In genomic region chr9:45090811-45091210, GRCm38 (mm10) we compare ENCODE assay signal across 25 mouse cellular contexts. TPM values are rescaled to one million over a fixed set of nuclear protein-coding genes. Genes with fewer than 3 reads are reported as not detected.
DNase-seq lines count a peak whose midpoint lies in the region; ATAC-seq and TF ChIP-seq lines count a peak whose summit lies in the region.
"Had no signal": no experiment of that assay in that cellular context is flagged by ENCODE, and none has a peak within 500 bp of the region (broad histone marks: within the 10 kb centered on the region; RNA-seq: fewer than 3 reads in every experiment).

No protein-coding gene starts in this region.

- H3K27ac ChIP-seq in intestine, postnatal 0 days (ENCODE audit: low read depth, low read length) = no peak overlapping the region
- H3K27ac ChIP-seq in intestine, embryonic 16.5 days (ENCODE audit: low read length) = no peak overlapping the region
- H3K27ac ChIP-seq in lung, postnatal 0 days (ENCODE audit: low read length) = no peak overlapping the region
- no peak overlapping the region for H3K27ac ChIP-seq in small intestine, adult 2 months (ENCODE audit: insufficient read depth, low read depth, low read length)
- H3K27ac ChIP-seq: embryonic facial prominence, embryonic 10.5 days; forebrain, embryonic 12.5 days; heart, embryonic 10.5 days; hindbrain, embryonic 12.5 days; limb, embryonic 15.5 days; lung, embryonic 15.5 days; midbrain, embryonic 12.5 days; stomach, embryonic 15.5 days had no signal

- 72% methylated on average over 3 of the region's 3 CpGs for WGBS in intestine, postnatal 0 days
- WGBS in intestine, embryonic 16.5 days = 75% methylated on average over 3 of the region's 3 CpGs
- WGBS in lung, postnatal 0 days = 69% methylated on average over 3 of the region's 3 CpGs
- WGBS in lung, adult 2 months = 69% methylated on average over 3 of the region's 3 CpGs
- WGBS in small intestine, adult 2 months = 78% methylated on average over 3 of the region's 3 CpGs

- peak; percentile 59 for TF ChIP-seq CTCF in intestine, postnatal 0 days (IDR thresholded peaks at IDR 0.05; ENCODE audit: low read depth)
- peak; percentile 15; the same call in 1 of the 2 replicates for TF ChIP-seq CTCF in lung, postnatal 0 days (IDR thresholded peaks at IDR 0.05)
- no peak for TF ChIP-seq CTCF in lung, adult 2 months (IDR thresholded peaks at IDR 0.05; ENCODE audit: insufficient read depth, low read length)
- TF ChIP-seq CTCF in E14TG2a.4 (conservative IDR thresholded peaks at IDR 0.05; ENCODE audit: low read length) = 0 out of 2 replicates have a peak, but pooled peaks have one; percentile 6
- peak; percentile 22; the same call in 1 of the 2 replicates for TF ChIP-seq CTCF in small intestine, adult 2 months (IDR thresholded peaks at IDR 0.05; ENCODE audit: extremely low read depth, insufficient read length, insufficient replicate concordance, low read depth, low read length)

- H3K4me1 ChIP-seq in intestine, postnatal 0 days (replicated peaks; ENCODE audit: control insufficient read depth, insufficient read depth, low read length) = no peaks in the 10 kb centered on the region
- H3K4me1 ChIP-seq in intestine, embryonic 16.5 days (ENCODE audit: control insufficient read depth, insufficient read depth, low read length) = no peaks in the 10 kb centered on the region; the same call in 1 of the 2 replicates
- H3K4me1 ChIP-seq in lung, postnatal 0 days (ENCODE audit: insufficient read depth, low read depth, low read length) = no peaks in the 10 kb centered on the region
- peaks cover 3% of the 10 kb centered on the region for H3K4me1 ChIP-seq in lung, adult 2 months (ENCODE audit: control insufficient read depth, insufficient read depth, low read length)
- peaks cover 10% of the 10 kb centered on the region for H3K4me1 ChIP-seq in E14TG2a.4 (replicated peaks; ENCODE audit: low read depth, low read length)
- peaks cover 3% of the 10 kb centered on the region; the same call in 1 of the 2 replicates for H3K4me1 ChIP-seq in small intestine, adult 2 months (ENCODE audit: control insufficient read depth, insufficient read depth, insufficient read length, low read length)
- H3K4me1 ChIP-seq: forebrain, embryonic 12.5 days; heart, embryonic 10.5 days; hindbrain, embryonic 12.5 days; limb, embryonic 15.5 days; lung, embryonic 15.5 days; midbrain, embryonic 12.5 days; stomach, embryonic 15.5 days had no signal

- no peaks in the 10 kb centered on the region for H3K27me3 ChIP-seq in intestine, postnatal 0 days (replicated peaks; ENCODE audit: control insufficient read depth, insufficient read depth, low read length)
- H3K27me3 ChIP-seq in intestine, embryonic 16.5 days (replicated peaks; ENCODE audit: control insufficient read depth, insufficient read depth, low read length) = no peaks in the 10 kb centered on the region
- H3K27me3 ChIP-seq in lung, postnatal 0 days (replicated peaks; ENCODE audit: insufficient read depth, low read length) = no peaks in the 10 kb centered on the region
- peaks cover 14% of the 10 kb centered on the region for H3K27me3 ChIP-seq in E14TG2a.4 (ENCODE audit: insufficient read depth, low read length)
- no peaks in the 10 kb centered on the region for H3K27me3 ChIP-seq in small intestine, adult 2 months (ENCODE audit: control insufficient read depth, insufficient read depth, low read length)
- H3K27me3 ChIP-seq: limb, embryonic 15.5 days; lung, embryonic 15.5 days; stomach, embryonic 15.5 days had no signal

- H3K9me3 ChIP-seq in intestine, postnatal 0 days (ENCODE audit: control insufficient read depth) = no peaks in the 10 kb centered on the region
- H3K9me3 ChIP-seq in intestine, embryonic 16.5 days (ENCODE audit: control insufficient read depth, low read length) = no peaks in the 10 kb centered on the region
- no peaks in the 10 kb centered on the region for H3K9me3 ChIP-seq in lung, postnatal 0 days (ENCODE audit: low read length)
- no peaks in the 10 kb centered on the region for H3K9me3 ChIP-seq in E14TG2a.4 (ENCODE audit: low read length)
- H3K9me3 ChIP-seq: embryonic facial prominence, embryonic 10.5 days; forebrain, embryonic 12.5 days; heart, embryonic 10.5 days; hindbrain, embryonic 12.5 days; limb, embryonic 15.5 days; lung, embryonic 15.5 days; midbrain, embryonic 12.5 days; stomach, embryonic 15.5 days had no signal

- no peak overlapping the region for H3K9ac ChIP-seq in intestine, postnatal 0 days (ENCODE audit: low read depth, low read length)
- no peak overlapping the region for H3K9ac ChIP-seq in intestine, embryonic 16.5 days (ENCODE audit: low read depth, low read length)
- H3K9ac ChIP-seq in lung, postnatal 0 days (replicated peaks; ENCODE audit: low read depth) = no peak overlapping the region
- H3K9ac ChIP-seq: forebrain, embryonic 12.5 days; hindbrain, embryonic 12.5 days; limb, embryonic 15.5 days; lung, embryonic 15.5 days; midbrain, embryonic 12.5 days; stomach, embryonic 15.5 days had no signal

- TF ChIP-seq POLR2A in lung, adult 2 months (IDR thresholded peaks at IDR 0.05; ENCODE audit: borderline replicate concordance, extremely low read depth, low read depth, low read length) = no peak
- no peak for TF ChIP-seq POLR2A in small intestine, adult 2 months (IDR thresholded peaks at IDR 0.05; ENCODE audit: low read depth, low read length)

- H3K36me3 ChIP-seq in intestine, postnatal 0 days (ENCODE audit: control insufficient read depth, insufficient read depth) = no peaks in the 10 kb centered on the region
- no peaks in the 10 kb centered on the region for H3K36me3 ChIP-seq in intestine, embryonic 16.5 days (ENCODE audit: control insufficient read depth, insufficient read depth, low read length)
- no peaks in the 10 kb centered on the region for H3K36me3 ChIP-seq in lung, postnatal 0 days (ENCODE audit: insufficient read depth, low read length)
- no peaks in the 10 kb centered on the region for H3K36me3 ChIP-seq in E14TG2a.4 (ENCODE audit: insufficient read depth, low read length)
- H3K36me3 ChIP-seq in small intestine, adult 2 months (ENCODE audit: control insufficient read depth, insufficient read depth, low read length) = 0 out of 2 replicates have a peak, but pooled peaks cover 1% of the 10 kb centered on the region
- H3K36me3 ChIP-seq: embryonic facial prominence, embryonic 10.5 days; forebrain, embryonic 12.5 days; heart, embryonic 10.5 days; hindbrain, embryonic 12.5 days; limb, embryonic 15.5 days; lung, embryonic 15.5 days; midbrain, embryonic 12.5 days; stomach, embryonic 15.5 days had no signal

- TF ChIP-seq EP300 in lung, postnatal 0 days (IDR thresholded peaks at IDR 0.05) = no peak

- H3K4me3 ChIP-seq in intestine, postnatal 0 days (ENCODE audit: low read depth, low read length) = no peak overlapping the region
- H3K4me3 ChIP-seq in intestine, embryonic 16.5 days (ENCODE audit: low read length) = no peak overlapping the region
- H3K4me3 ChIP-seq in lung, postnatal 0 days (ENCODE audit: low read depth, low read length) = no peak overlapping the region
- H3K4me3 ChIP-seq in lung, adult 2 months (replicated peaks; ENCODE audit: extremely low read depth, low read depth, low read length) = no peak overlapping the region
- H3K4me3 ChIP-seq in E14TG2a.4 (replicated peaks; ENCODE audit: low read length) = no peak overlapping the region
- no peak overlapping the region for H3K4me3 ChIP-seq in small intestine, adult 2 months (ENCODE audit: low read depth, low read length)
- H3K4me3 ChIP-seq: embryonic facial prominence, embryonic 10.5 days; forebrain, embryonic 12.5 days; heart, embryonic 10.5 days; hindbrain, embryonic 12.5 days; limb, embryonic 15.5 days; lung, embryonic 15.5 days; midbrain, embryonic 12.5 days; myocyte; stomach, embryonic 15.5 days had no signal

- no peak for DNase-seq in lung, postnatal 0 days (ENCODE audit: low spot score)
- DNase-seq in lung, adult 2 months = no peak
- DNase-seq in gastrocnemius, adult 18-20 months (ENCODE audit: low spot score) = no peak
- DNase-seq: adrenal gland, postnatal 25 days; cerebellum, adult 8-10 months; gastrocnemius, postnatal 25 days; heart, postnatal 10 days; layer of hippocampus, postnatal 36 days; right cerebral cortex, postnatal 25 days; thymus, adult 2 months had no signal

- H3K4me2 ChIP-seq in intestine, postnatal 0 days (replicated peaks; ENCODE audit: low read depth) = no peak overlapping the region
- H3K4me2 ChIP-seq in intestine, embryonic 16.5 days (ENCODE audit: low read depth, low read length) = no peak overlapping the region
- no peak overlapping the region for H3K4me2 ChIP-seq in lung, postnatal 0 days (replicated peaks; ENCODE audit: low read depth, low read length)
- H3K4me2 ChIP-seq: forebrain, embryonic 12.5 days; hindbrain, embryonic 12.5 days; limb, embryonic 15.5 days; lung, embryonic 15.5 days; midbrain, embryonic 12.5 days; stomach, embryonic 15.5 days had no signal

- ATAC-seq in intestine, postnatal 0 days = no peak
- no peak for ATAC-seq in intestine, embryonic 16.5 days
- no peak for ATAC-seq in lung, postnatal 0 days
- ATAC-seq: inflammation-experienced regulatory T-cells, adult 6 months had no signal

RNA-seq across cellular contexts. Expression of gene Jaml, which starts 11.8 kb away (rescaled TPM):
- polyA plus RNA-seq in intestine, postnatal 0 days (2015; fragmentation: Nextera tagmentation; extraction: Ambion mirVana) = 221 and 255 TPM in 2 replicates
- 100 and 102 TPM in 2 replicates for polyA plus RNA-seq in intestine, embryonic 16.5 days (2015; fragmentation: Nextera tagmentation; extraction: Ambion mirVana)
- polyA plus RNA-seq in lung, postnatal 0 days (2015; fragmentation: Nextera tagmentation; extraction: Ambion mirVana) = 2.1 and 3.3 TPM in 2 replicates
- 0.69 and 1.3 TPM in 2 replicates for polyA plus RNA-seq in lung, adult 2 months (2012; rRNA removed)
- 2.5 and 3.9 TPM in 2 replicates for polyA plus RNA-seq in small intestine, adult 2 months (2012; rRNA removed)
- under 1 TPM; 0.14 to 0.40 TPM for total RNA-seq in gastrocnemius, adult 18-20 months (2021)
- polyA plus RNA-seq: hindbrain, embryonic 12.5 days; myocyte; neural tube, embryonic 14.5 days had no signal

RNA-seq across cellular contexts. Expression of gene Scn2b, which starts 26.8 kb away (rescaled TPM):
- 0.96 and 1.1 TPM in 2 replicates for polyA plus RNA-seq in intestine, postnatal 0 days (2015; fragmentation: Nextera tagmentation; extraction: Ambion mirVana)
- 1.9 and 2.1 TPM in 2 replicates for polyA plus RNA-seq in intestine, embryonic 16.5 days (2015; fragmentation: Nextera tagmentation; extraction: Ambion mirVana)
- polyA plus RNA-seq in lung, postnatal 0 days (2015; fragmentation: Nextera tagmentation; extraction: Ambion mirVana) = 0.27 and 0.49 TPM in 2 replicates
- polyA plus RNA-seq in lung, adult 2 months (2012; rRNA removed) = 0.38 and 0.39 TPM in 2 replicates
- 0.27 and 0.98 TPM in 2 replicates for polyA plus RNA-seq in small intestine, adult 2 months (2012; rRNA removed)
- total RNA-seq in gastrocnemius, adult 18-20 months (2021) = 1 to 10 TPM; 2.2 to 2.5 TPM
- polyA plus RNA-seq: myocyte had no signal

RNA-seq across cellular contexts. Expression of gene Mpzl3, which starts 35.8 kb away (rescaled TPM):
- 6.5 and 7.5 TPM in 2 replicates for polyA plus RNA-seq in intestine, postnatal 0 days (2015; fragmentation: Nextera tagmentation; extraction: Ambion mirVana)
- 6.2 and 7.0 TPM in 2 replicates for polyA plus RNA-seq in intestine, embryonic 16.5 days (2015; fragmentation: Nextera tagmentation; extraction: Ambion mirVana)
- polyA plus RNA-seq in lung, postnatal 0 days (2015; fragmentation: Nextera tagmentation; extraction: Ambion mirVana) = 2.0 and 2.2 TPM in 2 replicates
- 1.2 and 10.7 TPM in 2 replicates for polyA plus RNA-seq in lung, adult 2 months (2012; rRNA removed)
- 11.1 and 12.2 TPM in 2 replicates for polyA plus RNA-seq in small intestine, adult 2 months (2012; rRNA removed)
- 1 to 10 TPM; 1.6 to 2.1 TPM for total RNA-seq in gastrocnemius, adult 18-20 months (2021)

RNA-seq across cellular contexts. Expression of gene Scn4b, which starts 47.4 kb away (rescaled TPM):
- polyA plus RNA-seq in intestine, postnatal 0 days (2015; fragmentation: Nextera tagmentation; extraction: Ambion mirVana) = 0.04 TPM in 1 of 2 replicates, not detected in the other
- polyA plus RNA-seq in intestine, embryonic 16.5 days (2015; fragmentation: Nextera tagmentation; extraction: Ambion mirVana) = 0.13 and 0.15 TPM in 2 replicates
- polyA plus RNA-seq in lung, postnatal 0 days (2015; fragmentation: Nextera tagmentation; extraction: Ambion mirVana) = 0.13 TPM in 2 replicates
- polyA plus RNA-seq in lung, adult 2 months (2012; rRNA removed) = 0.34 and 1.0 TPM in 2 replicates
- polyA plus RNA-seq in small intestine, adult 2 months (2012; rRNA removed) = 0.06 and 0.09 TPM in 2 replicates
- total RNA-seq in gastrocnemius, adult 18-20 months (2021) = 100 to 1,000 TPM; 256 to 268 TPM
- polyA plus RNA-seq: inflammation-experienced regulatory T-cells, adult 6 months; myocyte had no signal

RNA-seq across cellular contexts. Expression of gene Mpzl2, which starts 51.2 kb away (rescaled TPM):
- polyA plus RNA-seq in intestine, postnatal 0 days (2015; fragmentation: Nextera tagmentation; extraction: Ambion mirVana) = 9.1 and 11.0 TPM in 2 replicates
- 25.7 and 29.1 TPM in 2 replicates for polyA plus RNA-seq in intestine, embryonic 16.5 days (2015; fragmentation: Nextera tagmentation; extraction: Ambion mirVana)
- 4.2 and 4.3 TPM in 2 replicates for polyA plus RNA-seq in lung, postnatal 0 days (2015; fragmentation: Nextera tagmentation; extraction: Ambion mirVana)
- polyA plus RNA-seq in lung, adult 2 months (2012; rRNA removed) = 3.3 and 8.6 TPM in 2 replicates
- 5.3 and 8.2 TPM in 2 replicates for polyA plus RNA-seq in small intestine, adult 2 months (2012; rRNA removed)
- total RNA-seq in gastrocnemius, adult 18-20 months (2021) = under 1 TPM; 0.23 to 0.59 TPM
- polyA plus RNA-seq: inflammation-experienced regulatory T-cells, adult 6 months; myocyte; neural tube, embryonic 14.5 days had no signal

Comparison
In these comparisons a context has a peak if more than half of its experiments do, and no peak if none do; other contexts are left out.
1. RNA of gene Jaml, which starts 11.8 kb away (polyA plus RNA-seq): 221 to 255 TPM in intestine, postnatal 0 days and 100 to 102 TPM in intestine, embryonic 16.5 days; 2.5 to 3.9 TPM in small intestine, adult 2 months, 2.1 to 3.3 TPM in lung, postnatal 0 days and 0.69 to 1.3 TPM in lung, adult 2 months; every median in the first group is over 10 times any median in the second.